36 mouse cellular contexts compared by ENCODE assay signal in the genomic region with DNA sequence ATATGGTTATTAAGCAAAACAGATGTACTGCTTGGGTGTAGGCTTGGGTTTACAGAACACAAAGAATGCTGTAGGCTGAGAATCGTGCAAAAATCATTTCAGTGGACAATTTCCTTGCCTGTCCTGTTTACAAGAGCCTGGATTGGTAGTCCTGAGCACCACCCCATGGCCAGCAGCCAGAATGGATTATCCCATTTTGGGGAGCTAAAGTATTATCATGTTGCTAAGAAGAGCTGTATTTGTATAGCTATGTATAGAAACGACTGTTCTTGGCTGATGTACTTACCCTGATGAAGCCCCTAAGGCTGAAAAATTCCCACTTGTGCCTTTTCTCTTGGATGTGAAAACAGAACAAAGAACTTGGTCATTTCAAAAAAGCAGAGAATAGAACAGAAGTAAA. TPM values are rescaled to one million over a fixed set of nuclear protein-coding genes. Genes with fewer than 3 reads are reported as not detected.
DNase-seq lines count a peak whose midpoint lies in the region; ATAC-seq and TF ChIP-seq lines count a peak whose summit lies in the region.
"Had no signal": no experiment of that assay in that cellular context is flagged by ENCODE, and none has a peak within 500 bp of the region (broad histone marks: within the 10 kb centered on the region; RNA-seq: fewer than 3 reads in every experiment).

No protein-coding gene starts in this region.

- peak; percentile 11; the same call in 1 of the 2 replicates for ATAC-seq in heart, postnatal 0 days (ENCODE audit: insufficient read depth, low read depth)
- peak; percentile 37; the same call in 1 of the 2 replicates for ATAC-seq in stomach, embryonic 14.5 days (ENCODE audit: insufficient number of reproducible peaks, insufficient read depth, low FRiP score, low read depth)

- 38% methylated on average over 2 of the region's 2 CpGs for WGBS in heart, postnatal 0 days
- WGBS in stomach, embryonic 14.5 days: 35% methylated on average over 2 of the region's 2 CpGs

- no peak overlapping the region for H3K9ac ChIP-seq in heart, postnatal 0 days (replicated peaks; ENCODE audit: low read depth, low read length)
- H3K9ac ChIP-seq in stomach, embryonic 14.5 days (replicated peaks; ENCODE audit: low read depth, low read length): no peak overlapping the region
- H3K9ac ChIP-seq: forebrain, embryonic 12.5 days; limb, embryonic 15.5 days; liver, embryonic 14.5 days had no signal

- no peaks in the 10 kb centered on the region for H3K4me1 ChIP-seq in heart, postnatal 0 days (ENCODE audit: control insufficient read depth, insufficient read depth)
- H3K4me1 ChIP-seq in stomach, embryonic 14.5 days (ENCODE audit: control insufficient read depth, insufficient read depth, low read length): no peaks in the 10 kb centered on the region
- H3K4me1 ChIP-seq: forebrain, embryonic 12.5 days; heart, embryonic 10.5 days had no signal

- H3K4me2 ChIP-seq in heart, postnatal 0 days (ENCODE audit: low read depth, low read length): no peak overlapping the region
- no peak overlapping the region for H3K4me2 ChIP-seq in stomach, embryonic 14.5 days (replicated peaks; ENCODE audit: low read depth, low read length)
- H3K4me2 ChIP-seq: forebrain, embryonic 12.5 days; limb, embryonic 15.5 days; midbrain, embryonic 11.5 days had no signal

- H3K36me3 ChIP-seq in heart, postnatal 0 days (replicated peaks; ENCODE audit: control insufficient read depth, insufficient read depth, low read length): no peaks in the 10 kb centered on the region
- no peaks in the 10 kb centered on the region for H3K36me3 ChIP-seq in stomach, embryonic 14.5 days (ENCODE audit: control insufficient read depth, insufficient read depth, low read length)
- H3K36me3 ChIP-seq: forebrain, embryonic 12.5 days; G1E; heart, embryonic 10.5 days; limb, embryonic 15.5 days had no signal

- TF ChIP-seq CTCF in heart, postnatal 0 days (IDR thresholded peaks at IDR 0.05; ENCODE audit: low read depth): no peak

- no peak for TF ChIP-seq EP300 in heart, postnatal 0 days (IDR thresholded peaks at IDR 0.05; ENCODE audit: low read depth)

- H3K4me3 ChIP-seq in heart, postnatal 0 days (ENCODE audit: low read depth, low read length): no peak overlapping the region
- H3K4me3 ChIP-seq in stomach, embryonic 14.5 days (ENCODE audit: low read depth, low read length): no peak overlapping the region
- H3K4me3 ChIP-seq: erythroblast, embryonic 14.5 days; forebrain, embryonic 12.5 days; heart, embryonic 10.5 days; left cerebral cortex, adult 2 months; limb, embryonic 15.5 days had no signal

- no peak for DNase-seq in heart, postnatal 0 days (ENCODE audit: low spot score)
- no peak for DNase-seq in heart, adult 18-20 months
- DNase-seq in lung, postnatal 36 days: peak; percentile 13
- DNase-seq in lung, postnatal 25 days (ENCODE audit: low spot score): no peak
- DNase-seq in brain, adult 2 months (ENCODE audit: low read depth, low spot score): peak; percentile 17
- no peak for DNase-seq in thymus, postnatal 14 days
- DNase-seq in left cerebral cortex, adult 9 months (ENCODE audit: low spot score in 2 of 2): no peak
- DNase-seq: adrenal gland, adult 2 months; B cell, adult 2 months; cerebellum, adult 8-10 months; cerebellum, postnatal 36 days; kidney, adult 18-20 months; left cerebral cortex, postnatal 4 days; right cerebral cortex, postnatal 25 days had no signal

- H3K9me3 ChIP-seq in heart, postnatal 0 days (replicated peaks; ENCODE audit: control insufficient read depth, low read length): no peaks in the 10 kb centered on the region
- no peaks in the 10 kb centered on the region for H3K9me3 ChIP-seq in stomach, embryonic 14.5 days (ENCODE audit: control insufficient read depth, low read depth, low read length)
- H3K9me3 ChIP-seq: forebrain, embryonic 12.5 days; G1E; heart, embryonic 10.5 days; limb, embryonic 15.5 days had no signal

- no peak overlapping the region for H3K27ac ChIP-seq in heart, postnatal 0 days (ENCODE audit: low read depth)
- H3K27ac ChIP-seq in stomach, embryonic 14.5 days (ENCODE audit: low read length): 0 out of 2 replicates have a peak overlapping the region, but pooled peaks have one; percentile 11
- H3K27ac ChIP-seq: forebrain, embryonic 12.5 days; heart, embryonic 10.5 days; kidney, postnatal 0 days; left cerebral cortex, adult 2 months; limb, embryonic 15.5 days; liver, embryonic 14.5 days had no signal

- no peaks in the 10 kb centered on the region for H3K27me3 ChIP-seq in heart, postnatal 0 days (ENCODE audit: control insufficient read depth, insufficient read depth, low read length)
- H3K27me3 ChIP-seq in stomach, embryonic 14.5 days (ENCODE audit: control insufficient read depth, insufficient read depth, low read length): no peaks in the 10 kb centered on the region
- H3K27me3 ChIP-seq: CH12.LX; forebrain, embryonic 12.5 days; limb, embryonic 15.5 days had no signal

RNA-seq across cellular contexts. Expression of a gene that starts 37.6 kb away (rescaled TPM):
- total RNA-seq in heart, postnatal 0 days (2014; rRNA removed; ENCODE audit: low replicate concordance): not detected in 2 replicates
- polyA plus RNA-seq in heart, postnatal 0 days (2015; fragmentation: Nextera tagmentation; extraction: Ambion mirVana): not detected in 2 replicates
- total RNA-seq in heart, adult 18-20 months (2021): not detected
- not detected in 2 replicates for polyA plus RNA-seq in stomach, embryonic 14.5 days (2014; fragmentation: Nextera tagmentation; extraction: Ambion mirVana)
- total RNA-seq: adrenal gland, adult 2 months; CH12.LX; G1E; gastrocnemius, adult 18-20 months; heart, postnatal 10 days; layer of hippocampus, postnatal 10 days; left cerebral cortex, adult 2 months; left cerebral cortex, postnatal 4 days; monocyte, adult 5-6 weeks; neutrophil, adult 5-6 weeks had no signal
- polyA plus RNA-seq: adrenal gland, adult 2 months; erythroblast, embryonic 14.5 days; forebrain, embryonic 12.5 days; G1E; gonadal fat pad, adult 2 months; heart, embryonic 10.5 days; hindbrain, embryonic 11.5 days; kidney, postnatal 0 days; large intestine, adult 2 months; limb, embryonic 15.5 days; liver, embryonic 14.5 days; midbrain, embryonic 11.5 days; spleen, adult 2 months; thymus, postnatal 0 days; urinary bladder, adult 2 months had no signal

Comparison
In these comparisons a context has a peak if more than half of its experiments do, and no peak if none do; other contexts are left out.
1. DNase-seq: peak in lung, postnatal 36 days (single experiment) and brain, adult 2 months (single experiment); none in heart, postnatal 0 days (single experiment), heart, adult 18-20 months (0 of 2), lung, postnatal 25 days (single experiment), thymus, postnatal 14 days (single experiment) and left cerebral cortex, adult 9 months (0 of 2).